10 mouse cellular contexts compared by ENCODE assay signal in the genomic region with DNA sequence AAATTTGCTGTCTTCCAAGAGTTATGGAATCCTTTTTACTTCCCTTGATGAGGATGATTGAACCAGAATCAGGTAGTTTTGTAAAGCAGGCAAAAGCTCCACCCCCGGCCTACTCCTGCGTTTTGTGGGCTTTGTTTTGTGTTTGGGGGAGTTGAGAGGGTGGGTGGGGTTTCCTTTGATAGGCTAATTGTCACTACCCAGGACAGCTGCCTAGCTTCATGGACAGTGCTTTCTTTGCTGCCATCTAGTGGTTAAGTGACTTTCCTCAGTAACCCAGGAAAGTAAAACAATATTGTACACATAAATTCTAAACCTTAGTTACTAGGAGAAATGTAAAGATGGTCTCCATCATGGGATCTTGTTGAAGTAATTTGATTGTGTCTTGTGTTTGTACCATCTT.
DNase-seq lines count a peak whose midpoint lies in the region; ATAC-seq lines count a peak whose summit lies in the region.
"Had no signal": no experiment of that assay in that cellular context is flagged by ENCODE, and none has a peak within 500 bp of the region (broad histone marks: within the 10 kb centered on the region; RNA-seq: fewer than 3 reads in every experiment).

No protein-coding gene starts in this region.

- no peaks in the 10 kb centered on the region for H3K4me1 ChIP-seq in hindbrain, embryonic 11.5 days (replicated peaks; ENCODE audit: control insufficient read depth, insufficient read depth, low read length)
- H3K4me1 ChIP-seq in hindbrain, embryonic 13.5 days (replicated peaks), result no peaks in the 10 kb centered on the region
- H3K4me1 ChIP-seq: lung, embryonic 15.5 days had no signal

- H3K36me3 ChIP-seq in hindbrain, embryonic 11.5 days (ENCODE audit: control insufficient read depth, insufficient read depth, low read length), result no peaks in the 10 kb centered on the region
- peaks cover 8% of the 10 kb centered on the region; the same call in 1 of the 2 replicates for H3K36me3 ChIP-seq in hindbrain, embryonic 13.5 days

- intact Hi-C loops in left cerebral cortex, postnatal 14 days (cut with DNase I), result no loop called here

- no peak for ATAC-seq in hindbrain, embryonic 11.5 days (ENCODE audit: low FRiP score)
- ATAC-seq in hindbrain, embryonic 13.5 days (ENCODE audit: low FRiP score), result no peak
- ATAC-seq in common myeloid progenitor, adult 5-6 weeks (replicated peaks; ENCODE audit: low read depth, poor library complexity, severe bottlenecking), result peak; percentile 79

- WGBS in hindbrain, embryonic 11.5 days, result 0% methylated on average over 2 of the region's 2 CpGs
- WGBS in hindbrain, embryonic 13.5 days, result 0% methylated on average over 2 of the region's 2 CpGs

- H3K4me2 ChIP-seq in hindbrain, embryonic 11.5 days (replicated peaks; ENCODE audit: low read depth, low read length), result no peak overlapping the region
- H3K4me2 ChIP-seq in hindbrain, embryonic 13.5 days, result no peak overlapping the region
- H3K4me2 ChIP-seq: lung, embryonic 15.5 days had no signal

- H3K4me3 ChIP-seq in hindbrain, embryonic 11.5 days (ENCODE audit: low read depth, low read length), result no peak overlapping the region
- no peak overlapping the region for H3K4me3 ChIP-seq in hindbrain, embryonic 13.5 days
- H3K4me3 ChIP-seq: erythroblast, embryonic 14.5 days; lung, embryonic 15.5 days had no signal

- H3K27ac ChIP-seq in hindbrain, embryonic 11.5 days (ENCODE audit: low read depth, low read length), result no peak overlapping the region
- no peak overlapping the region for H3K27ac ChIP-seq in hindbrain, embryonic 13.5 days
- H3K27ac ChIP-seq: lung, embryonic 15.5 days had no signal

- no peaks in the 10 kb centered on the region for H3K9me3 ChIP-seq in hindbrain, embryonic 11.5 days (ENCODE audit: control insufficient read depth, low read length)
- no peaks in the 10 kb centered on the region for H3K9me3 ChIP-seq in hindbrain, embryonic 13.5 days
- H3K9me3 ChIP-seq: lung, embryonic 15.5 days had no signal

- DNase-seq in hindbrain, embryonic 11.5 days (ENCODE audit: low spot score), result peak; percentile 69
- peak; percentile 6 for DNase-seq in urinary bladder, postnatal 25 days (ENCODE audit: low spot score)
- no peak for DNase-seq in urinary bladder, adult 18-20 months (ENCODE audit: low spot score in 2 of 2)
- peak; percentile 41 to 42 for DNase-seq in left cerebral cortex, postnatal 14 days (ENCODE audit: low spot score in 2 of 2)
- DNase-seq in retina, postnatal 7 days (ENCODE audit: low read depth, low spot score), result peak; percentile 29
- no peak for DNase-seq in ovary, postnatal 36 days (ENCODE audit: low spot score)

- no peak overlapping the region for H3K9ac ChIP-seq in hindbrain, embryonic 11.5 days (ENCODE audit: low read depth, low read length)
- no peak overlapping the region for H3K9ac ChIP-seq in hindbrain, embryonic 13.5 days
- H3K9ac ChIP-seq: lung, embryonic 15.5 days had no signal

- H3K27me3 ChIP-seq in hindbrain, embryonic 11.5 days (ENCODE audit: control insufficient read depth, insufficient read depth, low read length), result no peaks in the 10 kb centered on the region
- H3K27me3 ChIP-seq in hindbrain, embryonic 13.5 days, result no peaks in the 10 kb centered on the region
- H3K27me3 ChIP-seq: lung, embryonic 15.5 days had no signal

Comparison
In these comparisons a context has a peak if more than half of its experiments do, and no peak if none do; other contexts are left out.
1. DNase-seq: peak in hindbrain, embryonic 11.5 days (single experiment), urinary bladder, postnatal 25 days (single experiment), left cerebral cortex, postnatal 14 days (2 of 2) and retina, postnatal 7 days (single experiment); none in urinary bladder, adult 18-20 months (0 of 2) and ovary, postnatal 36 days (single experiment).